Comparison of ENCODE assay signal across 22 mouse cellular contexts in the genomic region with DNA sequence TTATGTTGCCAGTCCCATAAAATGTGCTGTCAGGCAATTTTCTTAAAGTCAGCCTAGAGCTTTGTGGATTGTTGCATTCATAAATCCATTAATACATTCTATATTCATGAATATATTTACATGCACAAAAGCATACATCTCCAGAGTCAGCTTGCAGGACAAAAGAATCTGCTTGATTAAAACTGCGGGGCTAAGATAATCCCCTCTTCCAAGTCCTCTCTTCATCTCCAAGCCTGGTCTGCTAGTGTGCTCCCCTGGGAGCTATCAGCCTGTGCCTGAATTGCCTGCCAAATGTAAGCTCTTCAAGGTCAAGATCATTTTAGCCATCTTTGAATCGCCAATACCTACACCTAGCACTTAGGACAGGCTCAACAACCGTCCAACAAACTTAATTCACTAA.
DNase-seq lines count a peak whose midpoint lies in the region; ATAC-seq and TF ChIP-seq lines count a peak whose summit lies in the region.
"Had no signal": no experiment of that assay in that cellular context is flagged by ENCODE, and none has a peak within 500 bp of the region (broad histone marks: within the 10 kb centered on the region; RNA-seq: fewer than 3 reads in every experiment).

No protein-coding gene starts in this region.

- no peak overlapping the region for H3K4me3 ChIP-seq in hindbrain, embryonic 11.5 days (ENCODE audit: low read depth, low read length)
- no peak overlapping the region for H3K4me3 ChIP-seq in hindbrain, embryonic 12.5 days
- H3K4me3 ChIP-seq in midbrain, embryonic 12.5 days, result no peak overlapping the region
- no peak overlapping the region for H3K4me3 ChIP-seq in midbrain, postnatal 0 days (ENCODE audit: low read depth, low read length)
- H3K4me3 ChIP-seq in midbrain, embryonic 14.5 days (replicated peaks; ENCODE audit: low read depth, low read length), result no peak overlapping the region
- H3K4me3 ChIP-seq in lung, adult 2 months (replicated peaks; ENCODE audit: extremely low read depth, low read depth, low read length), result no peak overlapping the region
- H3K4me3 ChIP-seq: embryonic facial prominence, embryonic 10.5 days; embryonic facial prominence, embryonic 12.5 days; forebrain, embryonic 12.5 days had no signal

- H3K4me1 ChIP-seq in hindbrain, embryonic 11.5 days (replicated peaks; ENCODE audit: control insufficient read depth, insufficient read depth, low read length), result no peaks in the 10 kb centered on the region
- H3K4me1 ChIP-seq in hindbrain, embryonic 12.5 days, result no peaks in the 10 kb centered on the region
- H3K4me1 ChIP-seq in midbrain, embryonic 12.5 days, result no peaks in the 10 kb centered on the region; the same call in 1 of the 2 replicates
- H3K4me1 ChIP-seq in midbrain, postnatal 0 days (ENCODE audit: insufficient read depth, low read length), result no peaks in the 10 kb centered on the region
- no peaks in the 10 kb centered on the region; the same call in 1 of the 2 replicates for H3K4me1 ChIP-seq in midbrain, embryonic 14.5 days (ENCODE audit: control insufficient read depth, insufficient read depth, low read length)
- H3K4me1 ChIP-seq in lung, adult 2 months (ENCODE audit: control insufficient read depth, insufficient read depth, low read length), result no peaks in the 10 kb centered on the region
- H3K4me1 ChIP-seq: embryonic facial prominence, embryonic 10.5 days; embryonic facial prominence, embryonic 12.5 days had no signal

- H3K36me3 ChIP-seq in hindbrain, embryonic 11.5 days (ENCODE audit: control insufficient read depth, insufficient read depth, low read length), result no peaks in the 10 kb centered on the region
- H3K36me3 ChIP-seq in hindbrain, embryonic 12.5 days, result no peaks in the 10 kb centered on the region
- no peaks in the 10 kb centered on the region for H3K36me3 ChIP-seq in midbrain, embryonic 12.5 days
- no peaks in the 10 kb centered on the region for H3K36me3 ChIP-seq in midbrain, postnatal 0 days (ENCODE audit: insufficient read depth, low read length)
- no peaks in the 10 kb centered on the region for H3K36me3 ChIP-seq in midbrain, embryonic 14.5 days (ENCODE audit: control insufficient read depth, insufficient read depth, low read length)
- H3K36me3 ChIP-seq: embryonic facial prominence, embryonic 10.5 days; embryonic facial prominence, embryonic 12.5 days; forebrain, embryonic 12.5 days; G1E had no signal

- no peak overlapping the region for H3K4me2 ChIP-seq in hindbrain, embryonic 11.5 days (replicated peaks; ENCODE audit: low read depth, low read length)
- no peak overlapping the region for H3K4me2 ChIP-seq in hindbrain, embryonic 12.5 days (replicated peaks)
- no peak overlapping the region for H3K4me2 ChIP-seq in midbrain, embryonic 12.5 days (replicated peaks)
- no peak overlapping the region for H3K4me2 ChIP-seq in midbrain, postnatal 0 days (ENCODE audit: low read depth, low read length, poor library complexity, severe bottlenecking)
- no peak overlapping the region for H3K4me2 ChIP-seq in midbrain, embryonic 14.5 days (ENCODE audit: low read length)
- H3K4me2 ChIP-seq: embryonic facial prominence, embryonic 12.5 days; forebrain, embryonic 12.5 days had no signal

- H3K9me3 ChIP-seq in hindbrain, embryonic 11.5 days (ENCODE audit: control insufficient read depth, low read length), result no peaks in the 10 kb centered on the region
- H3K9me3 ChIP-seq in hindbrain, embryonic 12.5 days (replicated peaks), result peaks cover 3% of the 10 kb centered on the region; the same call in 1 of the 2 replicates
- H3K9me3 ChIP-seq in midbrain, embryonic 12.5 days, result no peaks in the 10 kb centered on the region
- H3K9me3 ChIP-seq in midbrain, postnatal 0 days (ENCODE audit: low read length), result peaks cover 6% of the 10 kb centered on the region; the same call in 1 of the 2 replicates
- peaks cover 5% of the 10 kb centered on the region; the same call in 1 of the 2 replicates for H3K9me3 ChIP-seq in midbrain, embryonic 14.5 days (ENCODE audit: control insufficient read depth, low read length)
- H3K9me3 ChIP-seq: embryonic facial prominence, embryonic 12.5 days; forebrain, embryonic 12.5 days; G1E had no signal

- no peaks in the 10 kb centered on the region for H3K27me3 ChIP-seq in hindbrain, embryonic 11.5 days (ENCODE audit: control insufficient read depth, insufficient read depth, low read length)
- H3K27me3 ChIP-seq in hindbrain, embryonic 12.5 days, result no peaks in the 10 kb centered on the region
- no peaks in the 10 kb centered on the region for H3K27me3 ChIP-seq in midbrain, embryonic 12.5 days
- no peaks in the 10 kb centered on the region for H3K27me3 ChIP-seq in midbrain, postnatal 0 days (ENCODE audit: insufficient read depth, low read length)
- H3K27me3 ChIP-seq in midbrain, embryonic 14.5 days (ENCODE audit: control insufficient read depth, insufficient read depth, low read length), result no peaks in the 10 kb centered on the region
- H3K27me3 ChIP-seq: CH12.LX; embryonic facial prominence, embryonic 12.5 days; forebrain, embryonic 12.5 days had no signal

- peak; percentile 6 for DNase-seq in hindbrain, embryonic 11.5 days (ENCODE audit: low spot score)
- no peak for DNase-seq in midbrain, postnatal 0 days (ENCODE audit: low spot score)
- peak; percentile 24 for DNase-seq in MN1 (ENCODE audit: low spot score)
- DNase-seq in midbrain, embryonic 14.5 days, result peak; percentile 65
- DNase-seq in thymus, postnatal 10 days (ENCODE audit: low spot score in 2 of 2), result no peak
- DNase-seq in lung, adult 2 months, result no peak
- DNase-seq: adrenal gland, adult 2 months; adrenal gland, postnatal 10 days; adrenal gland, postnatal 25 days; B cell, adult 2 months; cerebellum, adult 11-12 months; cerebellum, adult 9-10 months had no signal

- no peak for TF ChIP-seq POLR2A in lung, adult 2 months (IDR thresholded peaks at IDR 0.05; ENCODE audit: borderline replicate concordance, extremely low read depth, low read depth, low read length)

- H3K9ac ChIP-seq in hindbrain, embryonic 11.5 days (ENCODE audit: low read depth, low read length), result no peak overlapping the region
- H3K9ac ChIP-seq in hindbrain, embryonic 12.5 days, result no peak overlapping the region
- no peak overlapping the region for H3K9ac ChIP-seq in midbrain, embryonic 12.5 days (replicated peaks)
- H3K9ac ChIP-seq in midbrain, postnatal 0 days (replicated peaks; ENCODE audit: low read length, poor library complexity, severe bottlenecking), result no peak overlapping the region
- H3K9ac ChIP-seq in midbrain, embryonic 14.5 days (replicated peaks; ENCODE audit: low read length), result no peak overlapping the region
- H3K9ac ChIP-seq: embryonic facial prominence, embryonic 12.5 days; forebrain, embryonic 12.5 days had no signal

- no peak for ATAC-seq in hindbrain, embryonic 11.5 days (ENCODE audit: low FRiP score)
- ATAC-seq in hindbrain, embryonic 12.5 days (ENCODE audit: low FRiP score), result no peak; the same call in 1 of the 2 replicates
- peak; percentile 77 for ATAC-seq in midbrain, embryonic 12.5 days (ENCODE audit: low FRiP score, low read depth)
- ATAC-seq in midbrain, postnatal 0 days (ENCODE audit: low FRiP score), result no peak
- peak; percentile 50; the same call in 1 of the 2 replicates for ATAC-seq in midbrain, embryonic 14.5 days (ENCODE audit: low FRiP score, low TSS enrichment)
- ATAC-seq: CD4-positive, CD25-positive, alpha-beta regulatory T cell, adult 4 months; forebrain, embryonic 14.5 days; forebrain, embryonic 16.5 days had no signal

- 56% methylated on average over 3 of the region's 3 CpGs for WGBS in hindbrain, embryonic 11.5 days
- WGBS in hindbrain, embryonic 12.5 days, result 39% methylated on average over 3 of the region's 3 CpGs
- 39% methylated on average over 3 of the region's 3 CpGs for WGBS in midbrain, embryonic 12.5 days
- WGBS in midbrain, postnatal 0 days, result 12% methylated on average over 3 of the region's 3 CpGs
- WGBS in midbrain, embryonic 14.5 days, result 12% methylated on average over 3 of the region's 3 CpGs
- WGBS in lung, adult 2 months, result 76% methylated on average over 3 of the region's 3 CpGs

- H3K27ac ChIP-seq in hindbrain, embryonic 11.5 days (ENCODE audit: low read depth, low read length), result no peak overlapping the region
- H3K27ac ChIP-seq in hindbrain, embryonic 12.5 days, result no peak overlapping the region
- H3K27ac ChIP-seq in midbrain, embryonic 12.5 days (replicated peaks), result 0 out of 2 replicates have a peak overlapping the region, but pooled peaks have one; percentile 8
- H3K27ac ChIP-seq in midbrain, postnatal 0 days (ENCODE audit: low read depth, low read length), result no peak overlapping the region
- H3K27ac ChIP-seq in midbrain, embryonic 14.5 days (replicated peaks; ENCODE audit: low read depth, low read length), result no peak overlapping the region
- H3K27ac ChIP-seq: embryonic facial prominence, embryonic 10.5 days; embryonic facial prominence, embryonic 12.5 days; forebrain, embryonic 12.5 days had no signal

- TF ChIP-seq CTCF in midbrain, postnatal 0 days (IDR thresholded peaks at IDR 0.05), result no peak
- no peak for TF ChIP-seq CTCF in lung, adult 2 months (IDR thresholded peaks at IDR 0.05; ENCODE audit: insufficient read depth, low read length)

Comparison
In these comparisons a context has a peak if more than half of its experiments do, and no peak if none do; other contexts are left out.
1. ATAC-seq: peak in midbrain, embryonic 12.5 days (single experiment) and midbrain, embryonic 14.5 days (single experiment); none in hindbrain, embryonic 11.5 days (single experiment), hindbrain, embryonic 12.5 days (single experiment) and midbrain, postnatal 0 days (single experiment).
2. DNase-seq: peak in hindbrain, embryonic 11.5 days (single experiment), MN1 (single experiment) and midbrain, embryonic 14.5 days (single experiment); none in midbrain, postnatal 0 days (single experiment), thymus, postnatal 10 days (0 of 2) and lung, adult 2 months (single experiment).